Mouse (Mus musculus) forebrain, embryonic 14.5 days (tissue): ENCODE data around the gene Rbm6. TPM values are rescaled to one million over a fixed set of nuclear protein-coding genes. Genes with fewer than 3 reads are reported as not detected.

Experiments used
- ATAC-seq: fragments of 200-750 bp; cut with Nextera tagmentation; 2 replicates; pipeline ENCODE4 v1.8.0; 2017; ENCODE audit warnings: mild to moderate bottlenecking, moderate library complexity
- DNase-seq: peaks from one replicate; pipeline ENCODE4 v3.0.0-alpha.2; 2015; ENCODE audit warnings: low spot score
- H3K27ac ChIP-seq: fragments of 300-500 bp; sonication (generic); 2 replicates; pipeline ENCODE4 v1.5.1; 2014; ENCODE audit warnings: low read depth, mild to moderate bottlenecking, control low read depth, low read length, moderate library complexity
- H3K27me3 ChIP-seq: fragments of 300-500 bp; sonication (generic); replicated peaks from 2 replicates; pipeline ENCODE4 v1.6.1; 2014; ENCODE audit warnings: low read length, control low read depth, mixed read lengths; ENCODE audit not compliant: control insufficient read depth, insufficient read depth
- H3K36me3 ChIP-seq: fragments of 300-500 bp; sonication (generic); 2 replicates; pipeline ENCODE4 v1.6.1; 2014; ENCODE audit warnings: low read length, control low read depth; ENCODE audit not compliant: control insufficient read depth, insufficient read depth
- H3K4me1 ChIP-seq: fragments of 300-500 bp; sonication (generic); 2 replicates; pipeline ENCODE4 v1.6.1; 2014; ENCODE audit warnings: antibody characterized with exemption, low read length, control low read depth; ENCODE audit not compliant: control insufficient read depth, insufficient read depth
- H3K4me2 ChIP-seq: fragments of 300-500 bp; sonication (generic); 2 replicates; pipeline ENCODE4 v1.6.1; 2014; ENCODE audit warnings: mild to moderate bottlenecking, control low read depth, low read length
- H3K4me3 ChIP-seq: fragments of 300-500 bp; sonication (generic); 2 replicates; pipeline ENCODE4 v1.5.1; 2014; ENCODE audit warnings: low read depth, low read length, control low read depth
- H3K9ac ChIP-seq: fragments of 300-500 bp; sonication (generic); 2 replicates; pipeline ENCODE4 v1.6.1; 2014; ENCODE audit warnings: mild to moderate bottlenecking, low read length, control low read depth, moderate library complexity
- H3K9me3 ChIP-seq: fragments of 300-500 bp; sonication (generic); replicated peaks from 2 replicates; pipeline ENCODE4 v1.6.1; 2016; ENCODE audit warnings: low read length, control low read depth, mixed read lengths; ENCODE audit not compliant: control insufficient read depth
- WGBS: fragments of 180-500 bp; shearing (Covaris S2); extraction: QIAGEN DNeasy Blood & Tissue Kit; methylation state at CpG from one replicate; pipeline ENCODE4 v1.1.7; 2014; 5-methylcytosine and 5-hydroxymethylcytosine counted together
- polyA plus RNA-seq: library from polyadenylated mRNA; unstranded; fragments of >200 nt; fragmentation: Nextera tagmentation; extraction: Ambion mirVana; gene quantifications from 2 replicates; pipeline ENCODE4 v1.2.1, GENCODE M21; 2014

The Rbm6 gene
- 69.4 and 89.9 TPM in 2 replicates for polyA plus RNA-seq

DNA sequence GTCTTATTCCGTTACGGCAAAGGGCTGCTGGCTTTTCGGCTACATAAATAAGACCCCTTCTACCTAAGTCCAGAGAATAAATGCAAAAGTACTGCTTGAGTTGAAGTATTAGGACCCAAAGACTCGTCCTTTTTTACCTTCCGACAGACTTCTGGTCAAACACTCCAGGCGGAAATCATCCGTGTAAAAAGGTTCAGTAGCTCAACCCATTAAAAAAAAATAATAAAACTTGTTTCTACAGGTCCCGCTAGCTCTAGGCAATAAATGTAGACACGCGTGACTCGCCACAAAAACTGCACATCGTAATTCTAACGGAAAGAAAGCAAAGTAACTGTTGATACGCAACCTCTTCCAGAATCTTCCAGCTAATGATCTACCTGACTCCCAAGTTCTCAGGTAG lies at the start of gene Rbm6:
Rbm6 (minus strand) TSS at position 101 of the 400 bp plus-strand sequence.
- Histone ChIP-seq H3K9ac (peak within 1 kb of the TSS; percentile 99), H3K36me3 (0 out of 2 replicates have a peak, but pooled peaks cover 2% of the 10 kb centered on the region), H3K9me3 (no peaks in the 10 kb centered on the region), H3K4me3 (peak within 1 kb of the TSS; percentile 99), H3K4me2 (peak within 1 kb of the TSS; percentile 79), H3K27ac (peak within 1 kb of the TSS; percentile 95), H3K4me1 (peaks cover 9% of the 10 kb centered on the region), H3K27me3 (no peaks in the 10 kb centered on the region)
- ATAC-seq (no peak), DNase-seq (no peak)
- 12% methylated on average over 14 of the region's 14 CpGs for WGBS

GRCm38 (mm10) chr9:107919441-107919840 lies 46.4 kb upstream of the Rbm6 start:
- 86% methylated on average over 5 of the region's 5 CpGs for WGBS
- no peak for ATAC-seq
- Histone ChIP-seq H3K27me3 (no peaks in the 10 kb centered on the region), H3K9ac (no peak overlapping the region), H3K4me3 (no peak overlapping the region), H3K4me1 (peaks cover 7% of the 10 kb centered on the region; the same call in 1 of the 2 replicates), H3K27ac (no peak overlapping the region), H3K9me3 (no peaks in the 10 kb centered on the region), H3K4me2 (no peak overlapping the region), H3K36me3 (no peaks in the 10 kb centered on the region)
- DNase-seq = no peak

DNA sequence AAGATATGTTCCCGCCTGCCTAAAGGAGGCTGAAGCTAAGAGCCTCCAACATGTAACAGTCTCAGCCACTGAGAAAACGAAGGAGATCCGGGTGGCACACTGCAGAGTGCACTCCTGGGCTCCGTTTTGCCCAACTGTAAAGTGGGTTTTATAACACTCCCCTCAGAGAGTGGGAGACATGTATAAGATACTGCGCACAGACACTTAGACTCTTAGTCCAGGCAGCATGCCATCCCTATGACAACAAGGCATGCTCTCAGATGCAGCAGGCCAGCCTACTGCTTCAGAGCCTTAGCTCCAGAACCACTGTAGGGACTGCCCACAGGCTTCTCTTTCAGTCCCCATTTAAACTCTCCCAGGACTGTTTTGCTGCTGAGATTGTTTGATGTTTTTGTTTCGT lies 45.8 kb upstream of the Rbm6 start:
- H3K27ac ChIP-seq = no peak overlapping the region
- 84% methylated on average over 6 of the region's 6 CpGs for WGBS
- ATAC-seq = no peak

DNA sequence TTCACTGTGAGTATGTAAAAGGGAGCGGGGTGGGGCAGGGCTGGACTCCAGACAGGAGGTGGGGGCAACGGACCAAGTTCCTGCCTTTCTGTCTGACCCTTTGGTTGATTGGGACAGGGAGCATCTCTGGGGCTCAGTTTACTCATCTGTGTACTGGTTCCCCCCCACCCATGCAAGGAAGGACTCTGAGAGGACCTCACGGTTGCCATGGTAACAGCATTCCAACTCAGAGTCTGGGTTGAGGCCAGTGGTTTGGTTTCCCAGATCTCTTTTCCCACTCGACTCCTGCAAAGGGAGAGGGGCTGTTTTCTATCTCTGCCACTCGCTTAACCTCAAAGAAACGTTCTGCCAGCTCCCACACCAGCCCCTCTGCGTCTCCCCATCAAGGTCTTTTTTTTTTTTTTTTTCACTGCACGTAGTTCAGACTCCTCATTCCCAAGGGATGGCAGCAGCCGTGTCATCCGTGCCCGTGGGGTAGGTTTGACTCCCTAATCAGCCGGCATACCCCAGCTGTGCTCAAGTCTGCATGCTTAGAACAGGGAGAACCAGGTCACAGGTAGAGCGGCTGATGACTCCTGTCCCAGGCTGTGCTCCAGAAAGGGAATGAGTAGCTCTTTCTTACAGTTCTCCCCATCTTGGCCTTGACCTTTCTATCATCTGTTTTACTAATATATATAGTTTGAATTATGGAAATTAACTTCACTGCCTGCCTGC lies 45.0 kb upstream of the Rbm6 start:
- no peak for ATAC-seq
- H3K4me2 ChIP-seq = no peak overlapping the region
- WGBS = 43% methylated on average over 13 of the region's 13 CpGs
- no peak overlapping the region for H3K27ac ChIP-seq
- H3K9me3 ChIP-seq = no peaks in the 10 kb centered on the region
- H3K9ac ChIP-seq = no peak overlapping the region
- no peak overlapping the region for H3K4me3 ChIP-seq
- peak; percentile 65 for DNase-seq
- no peaks in the 10 kb centered on the region for H3K36me3 ChIP-seq
- H3K27me3 ChIP-seq = no peaks in the 10 kb centered on the region
- H3K4me1 ChIP-seq = 0 out of 2 replicates have a peak, but pooled peaks cover 4% of the 10 kb centered on the region

More for the DNA sequence above, 45.8 kb upstream of the Rbm6 start:
- Histone ChIP-seq H3K9me3 (no peaks in the 10 kb centered on the region), H3K4me3 (no peak overlapping the region), H3K36me3 (no peaks in the 10 kb centered on the region), H3K27me3 (no peaks in the 10 kb centered on the region), H3K9ac (no peak overlapping the region), H3K4me1 (0 out of 2 replicates have a peak, but pooled peaks cover 4% of the 10 kb centered on the region), H3K4me2 (no peak overlapping the region)
- DNase-seq = no peak

DNA sequence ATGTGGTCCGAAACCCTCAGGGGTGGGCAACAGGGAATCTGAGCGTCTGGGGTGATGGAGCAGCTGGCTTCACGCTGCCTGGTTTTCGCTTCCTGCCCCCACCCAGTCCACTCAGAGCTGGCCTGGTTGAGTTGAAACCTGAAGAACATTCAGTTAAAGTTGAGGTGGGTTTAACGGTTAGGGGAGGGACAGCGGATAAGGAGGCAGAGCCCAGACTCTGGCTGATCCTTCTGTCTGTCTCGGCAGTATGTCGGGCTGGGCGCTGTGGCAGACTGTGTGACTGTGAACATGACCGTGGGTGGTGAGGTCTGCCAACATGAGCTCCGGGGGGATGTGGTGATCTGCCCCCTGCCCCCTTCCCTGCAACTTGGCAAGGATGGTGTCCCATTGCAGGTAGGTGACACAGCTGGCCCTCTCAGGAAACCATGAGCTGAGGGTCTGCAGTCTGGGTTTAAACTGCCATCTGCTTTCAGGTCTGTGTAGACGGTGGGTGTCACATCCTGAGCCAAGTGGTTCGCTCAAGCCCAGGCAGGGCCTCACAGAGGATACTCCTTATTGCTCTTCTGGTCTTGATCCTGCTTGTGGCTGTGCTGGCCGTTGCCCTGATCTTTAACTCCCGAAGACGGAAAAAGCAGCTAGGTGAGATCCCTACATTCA lies 41.9 kb upstream of the Rbm6 start:
- Histone ChIP-seq H3K4me3 (no peak overlapping the region), H3K36me3 (no peaks in the 10 kb centered on the region), H3K4me2 (no peak overlapping the region), H3K9me3 (no peaks in the 10 kb centered on the region), H3K27me3 (no peaks in the 10 kb centered on the region), H3K9ac (no peak overlapping the region), H3K27ac (no peak overlapping the region), H3K4me1 (0 out of 2 replicates have a peak, but pooled peaks cover 4% of the 10 kb centered on the region)
- WGBS = 87% methylated on average over 16 of the region's 16 CpGs
- ATAC-seq (no peak), DNase-seq (no peak)

DNA sequence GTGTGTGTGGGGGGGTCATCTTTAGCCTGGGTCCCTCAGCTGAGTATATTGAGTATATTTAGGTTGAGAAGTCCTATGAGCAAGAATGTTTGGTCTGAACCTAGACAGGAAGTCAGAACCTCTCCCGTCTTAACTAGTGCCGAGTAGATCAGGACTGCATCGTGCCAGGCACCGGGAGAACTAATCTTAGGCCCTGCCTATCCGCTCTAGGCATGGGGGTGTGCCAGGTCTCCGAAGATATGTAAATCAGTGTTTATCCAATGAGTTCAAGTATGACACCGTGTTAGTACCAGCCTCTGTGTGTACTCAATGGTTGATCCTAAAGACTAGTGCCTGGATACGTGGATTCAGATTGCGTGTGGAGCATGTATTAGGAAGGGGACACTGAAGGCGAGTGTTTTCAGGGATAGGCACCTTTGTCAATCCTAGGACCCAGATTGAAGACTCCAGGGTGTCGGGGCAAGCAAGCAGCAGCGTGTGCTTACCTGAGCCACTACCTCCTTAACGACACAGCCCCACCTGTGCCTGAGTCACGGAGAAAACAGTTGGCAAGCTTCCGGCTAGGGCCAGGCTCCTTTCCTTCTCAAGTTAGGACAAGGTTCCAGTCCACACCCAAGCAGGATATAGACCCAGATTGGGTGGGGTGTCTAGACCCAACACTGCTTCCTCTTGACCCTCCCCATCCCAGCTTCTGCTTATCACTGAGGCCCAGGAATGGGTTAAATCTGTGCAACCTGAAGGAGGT lies 37.2 kb upstream of the Rbm6 start:
- no peak overlapping the region for H3K4me2 ChIP-seq
- DNase-seq (no peak), ATAC-seq (no peak)
- H3K9ac ChIP-seq = no peak overlapping the region
- H3K4me3 ChIP-seq = no peak overlapping the region
- 88% methylated on average over 15 of the region's 15 CpGs for WGBS
- no peaks in the 10 kb centered on the region for H3K36me3 ChIP-seq
- H3K27me3 ChIP-seq = no peaks in the 10 kb centered on the region
- no peaks in the 10 kb centered on the region for H3K9me3 ChIP-seq
- peaks cover 6% of the 10 kb centered on the region; the same call in 1 of the 2 replicates for H3K4me1 ChIP-seq
- no peak overlapping the region for H3K27ac ChIP-seq

DNA sequence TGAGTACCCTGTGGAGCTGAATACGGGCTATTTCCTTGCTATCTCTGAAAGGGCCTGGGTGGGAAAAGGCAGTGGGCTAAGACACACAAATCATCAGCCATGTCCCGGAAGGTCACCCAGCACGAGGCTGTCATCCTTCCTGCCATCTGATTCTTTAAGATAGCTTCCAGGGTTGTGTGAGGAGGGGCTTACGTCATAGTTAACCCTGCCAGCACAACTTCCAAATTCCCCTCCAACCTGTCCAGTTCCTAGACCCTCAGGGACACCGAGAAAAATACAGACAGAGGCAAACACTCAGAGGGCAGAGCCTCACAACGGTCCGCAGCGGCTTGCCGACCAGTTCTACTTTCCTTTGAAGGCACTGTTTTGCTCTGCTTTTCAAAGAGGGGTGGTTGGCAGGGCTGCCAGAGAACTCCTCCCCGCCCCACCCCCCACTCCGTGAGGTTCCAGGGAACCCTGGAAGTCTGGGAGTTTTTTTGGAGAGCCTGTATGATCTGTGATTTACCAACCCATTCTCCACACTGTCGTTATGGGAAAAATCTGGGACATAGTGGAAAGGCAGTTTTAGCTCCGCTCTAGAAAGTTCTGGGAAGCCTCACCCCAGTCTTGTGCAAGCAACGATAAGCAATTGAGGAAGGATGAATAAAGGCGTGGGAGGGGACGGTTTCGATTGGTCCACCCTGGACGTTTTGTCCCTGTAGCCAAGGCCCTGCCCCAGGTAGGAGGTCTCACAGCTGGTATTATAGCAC lies 35.5 kb upstream of the Rbm6 start:
- H3K27ac ChIP-seq = no peak overlapping the region
- ATAC-seq = no peak
- no peak overlapping the region for H3K4me3 ChIP-seq
- H3K4me2 ChIP-seq = no peak overlapping the region
- H3K36me3 ChIP-seq = no peaks in the 10 kb centered on the region
- H3K9me3 ChIP-seq = no peaks in the 10 kb centered on the region
- H3K9ac ChIP-seq = no peak overlapping the region
- DNase-seq = no peak
- H3K27me3 ChIP-seq = no peaks in the 10 kb centered on the region
- H3K4me1 ChIP-seq = peaks cover 6% of the 10 kb centered on the region; the same call in 1 of the 2 replicates
- WGBS = 23% methylated on average over 18 of the region's 18 CpGs

DNA sequence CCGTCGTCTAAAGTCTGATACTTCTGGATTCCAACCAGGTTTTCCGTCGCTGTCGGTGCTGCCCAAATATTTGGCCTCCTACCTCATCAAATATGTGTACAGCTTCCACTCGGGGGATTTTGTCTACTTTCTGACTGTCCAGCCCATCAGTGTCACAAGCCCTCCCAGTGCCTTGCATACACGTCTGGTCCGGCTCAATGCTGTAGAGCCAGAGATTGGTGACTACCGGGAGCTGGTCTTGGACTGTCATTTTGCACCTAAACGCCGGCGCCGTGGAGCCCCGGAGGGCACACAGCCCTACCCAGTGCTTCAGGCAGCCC lies 34.7 kb upstream of the Rbm6 start:
- Histone ChIP-seq H3K4me1 (peaks cover 6% of the 10 kb centered on the region; the same call in 1 of the 2 replicates), H3K27me3 (no peaks in the 10 kb centered on the region), H3K4me3 (no peak overlapping the region), H3K9me3 (no peaks in the 10 kb centered on the region), H3K27ac (no peak overlapping the region), H3K4me2 (no peak overlapping the region), H3K9ac (no peak overlapping the region), H3K36me3 (peaks cover 2% of the 10 kb centered on the region)
- ATAC-seq (no peak), DNase-seq (no peak)
- 85% methylated on average over 14 of the region's 14 CpGs for WGBS
